Mouse (Mus musculus) bone marrow macrophage, adult 2 months (primary cell): ENCODE results near the gene Insl5.

Experiments used
- CTCF ChIP-seq: IDR thresholded peaks from 2 replicates; pipeline ENCODE4 v1.5.1; 2012; ENCODE audit warnings: low read depth, mild to moderate bottlenecking, low read length, moderate library complexity
- POLR2A ChIP-seq: IDR thresholded peaks from 2 replicates; pipeline ENCODE4 v1.6.1; 2012; ENCODE audit warnings: mild to moderate bottlenecking, low read depth, low read length, borderline replicate concordance

DNA sequence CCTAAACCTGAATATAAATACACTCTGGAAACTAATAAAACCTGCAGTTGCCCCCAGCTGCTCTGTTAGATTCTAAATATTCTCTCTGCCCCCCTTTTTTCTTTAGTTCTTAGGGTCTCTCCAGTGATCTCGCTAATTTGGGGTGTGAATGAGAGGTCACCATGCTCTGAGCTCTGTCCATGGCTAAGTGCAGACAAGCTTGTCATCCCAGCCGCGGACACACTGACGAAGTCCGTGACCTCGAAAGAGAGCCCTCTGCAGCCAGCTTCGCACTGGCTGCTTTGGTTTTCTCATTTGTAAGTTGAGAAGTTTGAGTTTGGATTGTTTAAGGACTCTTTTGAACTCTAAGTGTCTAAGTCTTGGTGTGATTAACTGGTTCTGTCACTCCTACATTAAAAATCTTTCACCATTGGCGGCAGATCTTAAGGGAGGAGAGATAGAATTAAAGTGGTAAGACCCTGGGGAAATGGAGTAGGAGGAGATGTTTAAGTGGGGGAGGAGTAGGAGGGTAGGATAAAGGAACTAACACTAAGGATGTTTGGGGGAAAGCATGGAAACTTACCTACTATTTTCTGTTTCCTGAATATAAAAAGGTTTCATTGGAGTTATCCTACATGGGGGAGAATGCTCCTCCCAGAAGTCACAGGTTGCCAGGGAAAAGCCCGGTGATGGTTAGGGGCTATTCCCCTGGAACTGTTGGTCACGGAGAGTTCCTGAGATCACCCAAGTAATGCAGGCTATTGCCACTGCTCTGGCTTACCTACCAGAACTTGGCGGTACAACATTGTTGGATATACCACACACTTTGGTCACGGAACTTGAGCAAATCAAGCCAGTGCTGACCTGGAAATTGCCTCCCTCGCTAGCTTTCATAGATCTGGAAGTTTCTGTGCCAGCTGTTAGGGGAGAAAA, 1.8 kb upstream of the Insl5 start:
- no peak for TF ChIP-seq CTCF
- no peak for TF ChIP-seq POLR2A
